Mouse (Mus musculus) embryonic fibroblast, embryonic 13.5 days (primary cell): Measurements from ENCODE around the gene Il17ra.

Experiments
- CTCF ChIP-seq: IDR thresholded peaks from 2 replicates; pipeline ENCODE4 v1.5.1; 2011; ENCODE audit warnings: mild to moderate bottlenecking, control low read depth, low read length, moderate library complexity, borderline replicate concordance; ENCODE audit not compliant: insufficient read depth
- POLR2A ChIP-seq: IDR thresholded peaks from 2 replicates; pipeline ENCODE4 v1.6.1; 2011; ENCODE audit warnings: low read depth, mild to moderate bottlenecking, control low read depth, low read length, moderate library complexity

GRCm38 (mm10) chr6:120517311-120517710 lies 54.3 kb downstream of the Il17ra start:
- TF ChIP-seq CTCF (no peak), POLR2A (no peak)
